Mouse (Mus musculus) ES-Bruce4 (cell line): ENCODE data around the gene Dnajc22. TPM values are rescaled to one million over a fixed set of nuclear protein-coding genes. Genes with fewer than 3 reads are reported as not detected.

ENCODE experiments used
- H3K27ac ChIP-seq: 2 replicates; pipeline ENCODE4 v1.5.1; 2012; ENCODE audit warnings: low read length, inconsistent platforms; ENCODE audit not compliant: insufficient read depth
- H3K27me3 ChIP-seq: 2 replicates; pipeline ENCODE4 v1.6.1; 2012; ENCODE audit warnings: mild to moderate bottlenecking, low read length, inconsistent platforms; ENCODE audit not compliant: control insufficient read depth, poor library complexity, insufficient read depth, severe bottlenecking
- H3K36me3 ChIP-seq: 2 replicates; pipeline ENCODE4 v1.6.1; 2012; ENCODE audit warnings: inconsistent platforms, mild to moderate bottlenecking, low read length, moderate library complexity; ENCODE audit not compliant: control insufficient read depth, poor library complexity, insufficient read depth, severe bottlenecking
- H3K4me1 ChIP-seq: one replicate; pipeline ENCODE4 v1.8.1; 2011; ENCODE audit warnings: low read length; ENCODE audit not compliant: control insufficient read depth, insufficient read depth
- H3K4me3 ChIP-seq: 2 replicates; pipeline ENCODE4 v1.5.1; 2011; ENCODE audit warnings: low read depth, mild to moderate bottlenecking, low read length
- H3K9ac ChIP-seq: 2 replicates; pipeline ENCODE4 v1.6.1; 2012; ENCODE audit warnings: low read depth, mild to moderate bottlenecking, inconsistent platforms; ENCODE audit not compliant: poor library complexity, severe bottlenecking
- H3K9me3 ChIP-seq: replicated peaks from 2 replicates; pipeline ENCODE4 v1.6.1; 2012; ENCODE audit warnings: mild to moderate bottlenecking, low read length, inconsistent platforms; ENCODE audit not compliant: control insufficient read depth, poor library complexity, insufficient read depth, severe bottlenecking
- CTCF ChIP-seq: IDR thresholded peaks from one replicate; pipeline ENCODE4 v1.8.1; 2011; ENCODE audit warnings: low read depth, low read length
- EP300 ChIP-seq: IDR thresholded peaks from 2 replicates; pipeline ENCODE4 v1.6.1; 2011; ENCODE audit warnings: low read depth, low read length; ENCODE audit not compliant: insufficient read depth
- POLR2A ChIP-seq: IDR thresholded peaks from one replicate; pipeline ENCODE4 v1.8.1; 2011; ENCODE audit warnings: low read length; ENCODE audit not compliant: insufficient read depth
- polyA plus RNA-seq: library from polyadenylated mRNA; stranded (reverse); fragments of >200 nt; gene quantifications from 2 replicates; pipeline ENCODE4 v1.2.4, GENCODE M21; 2011; ENCODE audit warnings: low read depth; ENCODE audit not compliant: missing spikeins, insufficient read depth, insufficient read length

Dnajc22 gene
- polyA plus RNA-seq, 1 experiment, result 5.0 TPM

DNA sequence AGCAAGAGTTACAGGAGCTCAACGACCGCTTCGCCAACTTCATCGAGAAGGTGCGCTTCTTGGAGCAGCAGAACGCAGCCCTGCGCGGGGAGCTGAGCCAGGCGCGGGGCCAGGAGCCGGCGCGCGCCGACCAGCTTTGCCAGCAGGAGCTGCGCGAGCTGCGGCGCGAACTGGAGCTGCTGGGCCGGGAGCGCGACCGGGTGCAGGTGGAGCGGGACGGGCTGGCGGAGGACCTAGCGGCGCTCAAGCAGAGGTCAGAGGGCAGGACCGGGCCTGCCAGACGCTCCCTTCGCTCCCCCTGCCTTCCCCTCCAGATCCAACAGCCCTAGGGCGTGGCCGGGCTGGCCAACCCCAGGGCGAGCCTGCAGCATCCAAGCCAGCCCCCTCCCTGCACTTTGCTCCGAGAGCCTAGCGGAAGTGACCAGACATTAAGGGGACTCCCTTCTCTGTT lies 37.4 kb upstream of the Dnajc22 start:
- no peaks in the 10 kb centered on the region for H3K9me3 ChIP-seq
- TF ChIP-seq POLR2A, result no peak
- TF ChIP-seq EP300, result no peak
- TF ChIP-seq CTCF, result no peak
- H3K4me3 ChIP-seq, result peak overlapping the region; percentile 62
- H3K4me1 ChIP-seq, result peaks cover 2% of the 10 kb centered on the region
- no peak overlapping the region for H3K27ac ChIP-seq
- no peaks in the 10 kb centered on the region for H3K36me3 ChIP-seq
- peak overlapping the region; percentile 39 for H3K9ac ChIP-seq
- 0 out of 2 replicates have a peak, but pooled peaks cover 2% of the 10 kb centered on the region for H3K27me3 ChIP-seq

DNA sequence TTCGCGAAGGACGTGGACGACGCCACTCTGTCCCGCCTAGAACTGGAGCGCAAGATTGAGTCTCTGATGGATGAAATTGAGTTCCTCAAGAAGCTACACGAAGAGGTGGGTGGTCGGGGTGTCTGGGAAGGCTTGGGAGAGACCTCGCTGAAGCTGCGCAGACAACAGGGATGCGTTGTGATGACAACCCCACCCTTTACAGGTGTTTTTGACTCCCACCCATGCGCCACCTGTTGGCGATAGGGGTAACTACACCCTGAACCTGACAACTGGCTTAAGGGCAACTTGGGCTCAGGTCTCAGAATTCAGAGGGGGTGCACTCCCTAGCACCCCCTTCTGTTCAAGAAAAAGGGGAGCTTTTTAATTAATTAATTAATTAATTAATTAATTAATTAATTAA lies 36.6 kb upstream of the Dnajc22 start:
- H3K9ac ChIP-seq, result no peak overlapping the region
- H3K9me3 ChIP-seq, result no peaks in the 10 kb centered on the region
- H3K27me3 ChIP-seq, result 0 out of 2 replicates have a peak, but pooled peaks cover 2% of the 10 kb centered on the region
- peak overlapping the region; percentile 62 for H3K4me3 ChIP-seq
- peaks cover 2% of the 10 kb centered on the region for H3K4me1 ChIP-seq
- no peaks in the 10 kb centered on the region for H3K36me3 ChIP-seq
- TF ChIP-seq POLR2A, result no peak
- TF ChIP-seq EP300, result peak; percentile 52; the same call in 1 of the 2 replicates
- TF ChIP-seq CTCF, result peak; percentile 82
- H3K27ac ChIP-seq, result no peak overlapping the region

DNA sequence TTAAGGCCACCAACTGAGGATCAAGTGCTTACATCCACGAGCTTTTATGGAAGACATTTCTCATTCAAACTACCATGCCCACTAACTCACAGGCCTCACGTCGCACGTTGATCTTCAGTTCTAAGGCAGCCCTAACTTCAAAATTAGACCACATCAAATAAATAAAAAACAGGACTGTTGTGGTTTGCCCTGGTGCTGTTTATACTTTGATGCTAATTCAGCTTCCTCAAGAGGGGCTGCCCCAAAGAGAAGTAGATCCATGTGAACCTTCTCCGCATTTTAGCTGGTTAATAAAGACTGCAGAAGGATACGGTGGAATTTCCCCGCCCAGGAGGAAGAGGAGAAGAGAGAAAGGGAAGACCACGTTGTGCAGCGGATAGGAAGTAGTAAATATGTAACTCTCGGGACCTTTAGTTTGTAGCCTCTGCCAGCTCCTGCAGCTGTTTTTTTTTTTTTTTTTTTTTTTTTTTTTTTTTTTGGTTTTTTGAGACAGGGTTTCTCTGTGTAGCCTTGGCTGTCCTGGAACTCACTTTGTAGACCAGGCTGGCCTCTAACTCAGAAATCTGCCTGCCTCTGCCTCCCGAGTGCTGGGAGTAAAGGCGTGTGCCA lies 27.3 kb upstream of the Dnajc22 start:
- no peak for TF ChIP-seq POLR2A
- no peak for TF ChIP-seq CTCF
- TF ChIP-seq EP300, result no peak
- H3K4me3 ChIP-seq, result no peak overlapping the region
- H3K4me1 ChIP-seq, result no peaks in the 10 kb centered on the region
- no peaks in the 10 kb centered on the region for H3K36me3 ChIP-seq
- H3K27me3 ChIP-seq, result no peaks in the 10 kb centered on the region; the same call in 1 of the 2 replicates
- H3K27ac ChIP-seq, result no peak overlapping the region
- no peaks in the 10 kb centered on the region for H3K9me3 ChIP-seq
- no peak overlapping the region for H3K9ac ChIP-seq

DNA sequence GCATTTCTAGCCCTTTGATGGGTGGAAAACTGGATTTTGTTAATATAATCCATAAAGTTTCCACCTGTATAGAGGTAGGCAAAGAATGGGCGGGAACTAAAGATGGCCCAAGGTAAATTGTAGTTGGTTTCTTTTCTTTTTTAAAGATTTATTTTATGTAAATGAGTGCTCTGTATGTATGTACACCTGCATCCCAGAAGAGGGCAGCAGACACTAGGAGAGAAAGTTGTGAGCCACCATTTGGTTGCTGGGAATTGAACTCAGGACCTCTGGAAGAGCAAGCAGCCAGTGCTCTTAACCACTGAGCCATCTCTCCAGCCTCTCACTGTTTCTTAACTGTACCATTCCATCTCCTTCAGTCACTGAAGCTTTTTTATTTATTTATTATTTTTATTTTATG lies 21.0 kb upstream of the Dnajc22 start:
- Histone ChIP-seq H3K27me3 (no peaks in the 10 kb centered on the region), H3K9ac (no peak overlapping the region), H3K9me3 (no peaks in the 10 kb centered on the region), H3K4me1 (no peaks in the 10 kb centered on the region), H3K27ac (no peak overlapping the region), H3K36me3 (peaks cover 5% of the 10 kb centered on the region), H3K4me3 (no peak overlapping the region)
- TF ChIP-seq EP300 (no peak), POLR2A (no peak), CTCF (no peak)

DNA sequence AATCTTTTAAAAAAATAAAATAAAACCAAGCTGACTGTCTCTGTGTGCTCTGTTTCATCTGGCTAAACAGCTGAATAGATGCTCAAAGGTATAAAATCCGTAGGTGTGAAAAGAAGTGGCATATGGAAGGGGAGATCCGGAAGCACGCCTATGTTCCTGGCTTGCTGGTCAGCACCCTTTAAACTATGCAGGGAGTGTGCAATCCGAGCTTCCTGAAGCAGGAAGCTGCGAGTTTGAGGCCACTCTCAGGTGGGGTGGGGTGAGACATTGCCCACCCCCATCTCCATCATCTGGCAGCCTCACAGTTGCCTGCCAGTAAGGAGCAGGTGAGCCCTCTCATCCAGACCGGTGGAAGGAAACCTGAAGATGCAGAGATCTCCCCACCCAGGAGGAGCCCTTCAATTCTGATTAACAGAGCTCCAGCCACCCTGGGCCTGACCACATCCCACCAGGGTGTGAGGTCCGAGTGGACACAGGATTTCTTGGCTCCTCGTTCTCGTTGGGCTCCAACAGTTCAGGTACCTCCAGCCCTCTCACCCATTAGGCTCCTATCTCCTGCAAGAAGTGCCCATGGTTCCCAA lies 18.9 kb upstream of the Dnajc22 start, which contains the start of gene Troap:
Troap (plus strand) TSS at position 557 of the 581 bp plus-strand sequence.
- peaks cover 18% of the 10 kb centered on the region for H3K36me3 ChIP-seq
- no peaks in the 10 kb centered on the region for H3K4me1 ChIP-seq
- H3K27ac ChIP-seq, result peak within 1 kb of the TSS; percentile 88
- TF ChIP-seq POLR2A, result peak; percentile 59
- TF ChIP-seq CTCF, result no peak
- H3K4me3 ChIP-seq, result peak within 1 kb of the TSS; percentile 92
- peak within 1 kb of the TSS; percentile 83 for H3K9ac ChIP-seq
- no peaks in the 10 kb centered on the region for H3K27me3 ChIP-seq
- no peaks in the 10 kb centered on the region for H3K9me3 ChIP-seq
